24 mouse cellular contexts compared by ENCODE assay signal in the genomic region with DNA sequence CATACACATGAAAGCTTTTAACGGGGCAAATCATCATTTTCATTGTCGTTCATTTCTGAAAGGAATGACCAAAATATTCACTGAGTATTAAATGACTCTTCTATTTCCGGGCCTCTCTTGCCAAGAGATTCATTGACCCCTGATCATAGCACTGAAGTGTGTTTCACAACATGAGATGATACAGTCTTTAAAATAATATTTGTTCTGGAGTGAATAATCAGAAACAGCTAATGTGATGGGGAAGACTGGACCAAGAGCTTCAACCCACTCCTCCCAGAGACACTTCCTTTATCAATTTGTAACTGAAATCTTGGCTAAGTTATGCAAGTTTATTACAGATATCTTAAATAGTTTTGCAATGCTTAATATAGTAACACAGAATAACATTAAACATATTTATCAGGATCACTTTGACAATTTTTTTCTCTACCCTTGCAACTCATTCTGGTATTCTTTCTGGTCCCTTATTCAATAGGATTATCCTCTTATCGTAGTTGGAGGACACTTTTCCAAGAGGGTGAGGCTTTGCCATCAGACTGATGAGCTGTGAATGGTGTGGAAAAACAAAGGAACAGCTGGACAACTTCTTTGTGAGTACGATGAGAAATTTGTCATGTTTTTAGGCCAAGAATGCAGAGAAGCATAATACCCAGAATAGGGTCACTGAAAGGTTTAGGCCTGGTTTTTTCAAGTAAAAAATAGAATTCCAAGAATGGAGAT.
A peak's percentile ranks its signal among the peaks of the same experiment; 100 is the strongest.
DNase-seq lines count a peak whose midpoint lies in the region; ATAC-seq and TF ChIP-seq lines count a peak whose summit lies in the region.
"Had no signal": no experiment of that assay in that cellular context is flagged by ENCODE, and none has a peak within 500 bp of the region (broad histone marks: within the 10 kb centered on the region; RNA-seq: fewer than 3 reads in every experiment).

No protein-coding gene starts in this region.

- no peaks in the 10 kb centered on the region for H3K36me3 ChIP-seq in kidney, postnatal 0 days (ENCODE audit: insufficient read depth, low read length)
- no peaks in the 10 kb centered on the region for H3K36me3 ChIP-seq in kidney, embryonic 15.5 days
- no peaks in the 10 kb centered on the region for H3K36me3 ChIP-seq in lung, embryonic 14.5 days (ENCODE audit: insufficient read depth)
- H3K36me3 ChIP-seq in lung, embryonic 16.5 days (ENCODE audit: control insufficient read depth, insufficient read depth, low read length) = no peaks in the 10 kb centered on the region
- H3K36me3 ChIP-seq: embryonic facial prominence, embryonic 10.5 days; embryonic facial prominence, embryonic 12.5 days; forebrain, embryonic 15.5 days; G1E had no signal

- ATAC-seq in kidney, postnatal 0 days (replicated peaks; ENCODE audit: low FRiP score, low read depth) = no peak
- no peak for ATAC-seq in kidney, embryonic 15.5 days (replicated peaks; ENCODE audit: low FRiP score)
- peak; percentile 90 for ATAC-seq in lung, embryonic 14.5 days (ENCODE audit: insufficient read depth)
- ATAC-seq in lung, embryonic 16.5 days (ENCODE audit: low read depth) = peak; percentile 94
- ATAC-seq: activated CD4-positive, CD25-positive, alpha-beta regulatory T cell, adult 4 months; CD4-positive, CD25-positive, alpha-beta regulatory T cell, adult 4 months; forebrain, embryonic 13.5 days; forebrain, embryonic 15.5 days; Patski had no signal

- no peak for TF ChIP-seq CTCF in kidney, postnatal 0 days (IDR thresholded peaks at IDR 0.05; ENCODE audit: low read depth)
- TF ChIP-seq CTCF in lung, embryonic 14.5 days (IDR thresholded peaks at IDR 0.05; ENCODE audit: low read depth) = no peak
- no peak for TF ChIP-seq CTCF in lung, adult 2 months (IDR thresholded peaks at IDR 0.05; ENCODE audit: insufficient read depth, low read length)

- no peak overlapping the region for H3K9ac ChIP-seq in kidney, postnatal 0 days (ENCODE audit: low read depth, low read length)
- H3K9ac ChIP-seq in kidney, embryonic 15.5 days = no peak overlapping the region
- H3K9ac ChIP-seq in lung, embryonic 14.5 days = no peak overlapping the region
- no peak overlapping the region for H3K9ac ChIP-seq in lung, embryonic 16.5 days (ENCODE audit: low read length)
- H3K9ac ChIP-seq: embryonic facial prominence, embryonic 12.5 days; forebrain, embryonic 13.5 days; forebrain, embryonic 15.5 days had no signal

- H3K9me3 ChIP-seq in kidney, postnatal 0 days (replicated peaks; ENCODE audit: low read length) = no peaks in the 10 kb centered on the region
- H3K9me3 ChIP-seq in kidney, embryonic 15.5 days (replicated peaks) = no peaks in the 10 kb centered on the region
- H3K9me3 ChIP-seq in lung, embryonic 14.5 days (ENCODE audit: low read depth, low read length) = no peaks in the 10 kb centered on the region
- no peaks in the 10 kb centered on the region for H3K9me3 ChIP-seq in lung, embryonic 16.5 days (ENCODE audit: control insufficient read depth, low read length)
- H3K9me3 ChIP-seq: embryonic facial prominence, embryonic 10.5 days; embryonic facial prominence, embryonic 12.5 days; forebrain, embryonic 13.5 days; forebrain, embryonic 15.5 days; G1E had no signal

- WGBS in kidney, postnatal 0 days = 72% methylated on average over 5 of the region's 5 CpGs
- WGBS in kidney, embryonic 15.5 days = 70% methylated on average over 5 of the region's 5 CpGs
- 33% methylated on average over 5 of the region's 5 CpGs for WGBS in lung, embryonic 14.5 days
- 43% methylated on average over 5 of the region's 5 CpGs for WGBS in lung, embryonic 16.5 days
- 56% methylated on average over 5 of the region's 5 CpGs for WGBS in lung, adult 2 months

- no peaks in the 10 kb centered on the region for H3K27me3 ChIP-seq in kidney, postnatal 0 days (ENCODE audit: insufficient read depth, low read length)
- H3K27me3 ChIP-seq in kidney, embryonic 15.5 days = no peaks in the 10 kb centered on the region
- H3K27me3 ChIP-seq in lung, embryonic 14.5 days (ENCODE audit: insufficient read depth, low read length) = no peaks in the 10 kb centered on the region
- no peaks in the 10 kb centered on the region for H3K27me3 ChIP-seq in lung, embryonic 16.5 days (ENCODE audit: control insufficient read depth, insufficient read depth, low read depth, low read length)
- H3K27me3 ChIP-seq: CH12.LX; embryonic facial prominence, embryonic 12.5 days; forebrain, embryonic 13.5 days; forebrain, embryonic 15.5 days; Patski had no signal

- TF ChIP-seq POLR2A in lung, adult 2 months (IDR thresholded peaks at IDR 0.05; ENCODE audit: borderline replicate concordance, extremely low read depth, low read depth, low read length) = no peak

- H3K4me2 ChIP-seq in kidney, postnatal 0 days (ENCODE audit: low read length) = no peak overlapping the region
- no peak overlapping the region for H3K4me2 ChIP-seq in kidney, embryonic 15.5 days
- H3K4me2 ChIP-seq in lung, embryonic 14.5 days = no peak overlapping the region
- H3K4me2 ChIP-seq in lung, embryonic 16.5 days (ENCODE audit: low read depth, low read length) = no peak overlapping the region
- H3K4me2 ChIP-seq: embryonic facial prominence, embryonic 12.5 days; forebrain, embryonic 13.5 days; forebrain, embryonic 15.5 days had no signal

- DNase-seq in kidney, postnatal 0 days (ENCODE audit: low spot score) = peak; percentile 9
- peak; percentile 80 for DNase-seq in lung, embryonic 14.5 days
- DNase-seq in lung, postnatal 25 days (ENCODE audit: low spot score) = no peak
- DNase-seq in lung, adult 2 months = no peak
- DNase-seq: adrenal gland, adult 8-10 months; adrenal gland, postnatal 14 days; adrenal gland, postnatal 36 days; B cell, adult 2 months; cerebellum, adult 11-12 months; cerebellum, adult 2 months; cerebellum, adult 9-10 months; cerebellum, postnatal 10 days; cerebellum, postnatal 25 days had no signal

- no peak overlapping the region for H3K27ac ChIP-seq in kidney, postnatal 0 days
- H3K27ac ChIP-seq in kidney, embryonic 15.5 days = no peak overlapping the region
- no peak overlapping the region for H3K27ac ChIP-seq in lung, embryonic 14.5 days (ENCODE audit: low read depth)
- no peak overlapping the region for H3K27ac ChIP-seq in lung, embryonic 16.5 days (ENCODE audit: low read length)
- H3K27ac ChIP-seq: embryonic facial prominence, embryonic 10.5 days; embryonic facial prominence, embryonic 12.5 days; forebrain, embryonic 13.5 days; forebrain, embryonic 15.5 days had no signal

- H3K4me1 ChIP-seq in kidney, postnatal 0 days (replicated peaks; ENCODE audit: insufficient read depth, low read length) = no peaks in the 10 kb centered on the region
- H3K4me1 ChIP-seq in kidney, embryonic 15.5 days = no peaks in the 10 kb centered on the region
- no peaks in the 10 kb centered on the region for H3K4me1 ChIP-seq in lung, embryonic 14.5 days (ENCODE audit: insufficient read depth)
- no peaks in the 10 kb centered on the region for H3K4me1 ChIP-seq in lung, embryonic 16.5 days (replicated peaks; ENCODE audit: control insufficient read depth, insufficient read depth, low read length)
- H3K4me1 ChIP-seq in lung, adult 2 months (ENCODE audit: control insufficient read depth, insufficient read depth, low read length) = no peaks in the 10 kb centered on the region
- H3K4me1 ChIP-seq: embryonic facial prominence, embryonic 10.5 days; embryonic facial prominence, embryonic 12.5 days; forebrain, embryonic 13.5 days; forebrain, embryonic 15.5 days had no signal

- no peak overlapping the region for H3K4me3 ChIP-seq in kidney, postnatal 0 days (replicated peaks; ENCODE audit: low read depth, low read length)
- H3K4me3 ChIP-seq in kidney, embryonic 15.5 days (replicated peaks) = no peak overlapping the region
- no peak overlapping the region for H3K4me3 ChIP-seq in lung, embryonic 14.5 days (ENCODE audit: low read depth, low read length)
- no peak overlapping the region for H3K4me3 ChIP-seq in lung, embryonic 16.5 days (ENCODE audit: low read length)
- no peak overlapping the region for H3K4me3 ChIP-seq in lung, adult 2 months (replicated peaks; ENCODE audit: extremely low read depth, low read depth, low read length)
- H3K4me3 ChIP-seq: embryonic facial prominence, embryonic 10.5 days; embryonic facial prominence, embryonic 12.5 days; forebrain, embryonic 13.5 days; forebrain, embryonic 15.5 days had no signal

Comparison
In these comparisons a context has a peak if more than half of its experiments do, and no peak if none do; other contexts are left out.
1. DNase-seq: peak in kidney, postnatal 0 days (single experiment) and lung, embryonic 14.5 days (single experiment); none in lung, postnatal 25 days (single experiment) and lung, adult 2 months (single experiment).
2. ATAC-seq: peak in lung, embryonic 14.5 days (single experiment) and lung, embryonic 16.5 days (single experiment); none in kidney, postnatal 0 days (single experiment) and kidney, embryonic 15.5 days (single experiment).